Mouse (Mus musculus) heart, embryonic 16.5 days (tissue): ENCODE measurements around the gene Scarf1. TPM values are rescaled to one million over a fixed set of nuclear protein-coding genes. Genes with fewer than 3 reads are reported as not detected.

Experiments
- ATAC-seq: fragments of 200-750 bp; cut with Nextera tagmentation; replicated peaks from 2 replicates; pipeline ENCODE4 v1.8.0; 2017; ENCODE audit warnings: moderate number of reproducible peaks; ENCODE audit not compliant: insufficient read depth, low FRiP score; ENCODE audit errors: extremely low read depth
- H3K27ac ChIP-seq: fragments of 300-500 bp; sonication (generic); 2 replicates; pipeline ENCODE4 v1.5.1; 2014; ENCODE audit warnings: mild to moderate bottlenecking, low read length, control low read depth, moderate library complexity
- H3K27me3 ChIP-seq: fragments of 300-500 bp; sonication (generic); 2 replicates; pipeline ENCODE4 v1.6.1; 2014; ENCODE audit warnings: low read length, mixed read lengths; ENCODE audit not compliant: control insufficient read depth, insufficient read depth
- H3K36me3 ChIP-seq: fragments of 300-500 bp; sonication (generic); 2 replicates; pipeline ENCODE4 v1.6.1; 2014; ENCODE audit not compliant: control insufficient read depth, insufficient read depth
- H3K4me1 ChIP-seq: fragments of 300-500 bp; sonication (generic); 2 replicates; pipeline ENCODE4 v1.6.1; 2014; ENCODE audit warnings: low read length, mixed read lengths; ENCODE audit not compliant: control insufficient read depth, insufficient read depth
- H3K4me2 ChIP-seq: fragments of 300-500 bp; sonication (generic); 2 replicates; pipeline ENCODE4 v1.6.1; 2014; ENCODE audit warnings: low read depth, mild to moderate bottlenecking, control low read depth, low read length
- H3K4me3 ChIP-seq: fragments of 300-500 bp; sonication (generic); 2 replicates; pipeline ENCODE4 v1.5.1; 2014; ENCODE audit warnings: mild to moderate bottlenecking, control low read depth, low read length
- H3K9ac ChIP-seq: fragments of 300-500 bp; sonication (generic); 2 replicates; pipeline ENCODE4 v1.6.1; 2014; ENCODE audit warnings: low read length, control low read depth
- H3K9me3 ChIP-seq: fragments of 300-500 bp; sonication (generic); replicated peaks from 2 replicates; pipeline ENCODE4 v1.6.1; 2016; ENCODE audit warnings: low read length; ENCODE audit not compliant: control insufficient read depth
- WGBS: fragments of 180-500 bp; shearing (Covaris S2); extraction: QIAGEN DNeasy Blood & Tissue Kit; methylation state at CpG from one replicate; pipeline ENCODE4 v1.1.7; 2014; 5-methylcytosine and 5-hydroxymethylcytosine counted together
- polyA plus RNA-seq: library from polyadenylated mRNA; unstranded; fragments of >200 nt; fragmentation: Nextera tagmentation; extraction: Ambion mirVana; gene quantifications from 2 replicates; pipeline ENCODE4 v1.2.1, GENCODE M21; 2015

The Scarf1 gene
- polyA plus RNA-seq, 1 experiment from 2014 or later, result 11.0 TPM

DNA sequence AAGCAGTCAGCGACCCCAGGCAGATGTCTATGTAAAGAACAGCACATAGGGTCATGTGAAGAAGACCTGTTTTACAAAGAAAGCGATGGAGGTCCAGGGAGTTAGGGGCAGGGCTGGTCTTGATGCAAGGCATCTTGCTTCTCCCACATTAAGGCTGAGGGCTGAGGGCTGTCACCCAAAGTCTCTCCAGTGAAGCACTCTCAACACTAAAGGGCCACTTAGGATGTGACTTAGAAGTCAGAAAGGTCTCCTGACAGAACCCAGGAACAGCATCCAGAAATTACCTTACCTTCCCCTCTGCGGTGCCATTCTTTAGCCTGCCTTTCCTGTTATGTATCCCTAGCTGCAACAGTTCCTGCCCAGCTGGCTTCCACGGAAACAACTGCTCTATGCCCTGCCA is 8.3 kb downstream of the Scarf1 start:
- Histone ChIP-seq H3K9me3 (no peaks in the 10 kb centered on the region), H3K27me3 (no peaks in the 10 kb centered on the region), H3K4me1 (no peaks in the 10 kb centered on the region), H3K4me2 (no peak overlapping the region), H3K9ac (no peak overlapping the region), H3K4me3 (no peak overlapping the region), H3K36me3 (peaks cover 2% of the 10 kb centered on the region), H3K27ac (no peak overlapping the region)
- 80% methylated on average over 4 of the region's 4 CpGs for WGBS
- ATAC-seq, result no peak

DNA sequence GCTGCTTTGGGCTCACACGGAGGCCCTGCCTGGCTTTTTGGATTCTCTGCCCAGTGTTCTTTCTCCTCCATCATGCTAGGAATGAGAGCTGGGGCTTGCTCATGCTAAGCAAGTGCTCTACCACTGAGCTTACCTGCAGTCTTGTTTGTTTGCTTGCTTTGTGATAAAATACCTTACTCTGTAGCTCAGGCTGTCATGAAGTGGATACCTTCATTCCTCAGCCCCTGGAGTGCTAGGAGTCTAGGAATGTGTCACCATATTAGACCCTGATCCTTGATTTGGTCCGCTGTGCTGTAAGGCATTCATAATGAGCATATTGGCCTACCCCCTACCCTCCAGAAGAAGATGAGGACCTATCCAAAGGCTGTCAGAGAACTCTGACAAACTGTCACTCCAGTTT is 9.5 kb downstream of the Scarf1 start:
- no peaks in the 10 kb centered on the region for H3K9me3 ChIP-seq
- WGBS, result 75% methylated on average over 2 of the region's 2 CpGs
- no peaks in the 10 kb centered on the region for H3K4me1 ChIP-seq
- no peak overlapping the region for H3K27ac ChIP-seq
- no peak overlapping the region for H3K4me3 ChIP-seq
- no peak overlapping the region for H3K9ac ChIP-seq
- H3K27me3 ChIP-seq, result no peaks in the 10 kb centered on the region
- ATAC-seq, result no peak
- no peaks in the 10 kb centered on the region for H3K36me3 ChIP-seq
- H3K4me2 ChIP-seq, result no peak overlapping the region

DNA sequence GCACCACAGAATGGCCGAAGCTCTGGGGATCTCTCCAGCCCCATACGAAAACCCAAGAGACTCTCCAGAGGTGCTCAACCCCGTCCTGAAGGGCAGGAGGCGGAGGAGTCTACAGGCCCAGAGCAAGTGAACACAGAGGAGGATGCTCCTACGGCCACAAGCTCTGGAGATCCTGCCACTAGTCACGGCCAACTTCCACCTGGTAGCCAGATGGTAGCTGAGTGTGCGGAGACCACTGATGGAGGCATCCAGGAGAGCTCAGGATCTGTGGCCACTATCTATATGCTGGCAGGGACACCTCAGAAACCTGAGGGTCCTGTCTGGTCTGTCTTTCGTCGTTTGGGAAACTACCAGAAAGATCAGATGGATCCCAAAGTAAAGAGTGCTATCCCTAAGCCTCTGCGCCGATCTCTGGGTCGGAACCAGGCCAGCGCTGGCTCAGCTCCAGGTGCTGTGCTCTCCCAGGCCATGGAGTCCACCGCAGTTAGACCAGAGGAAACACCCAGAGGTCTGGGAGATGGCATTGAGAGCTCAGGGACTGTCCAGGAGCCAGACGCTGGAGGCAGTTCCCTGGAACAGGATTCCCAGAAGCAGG is 12.3 kb downstream of the Scarf1 start:
- no peak overlapping the region for H3K4me3 ChIP-seq
- 82% methylated on average over 15 of the region's 15 CpGs for WGBS

DNA sequence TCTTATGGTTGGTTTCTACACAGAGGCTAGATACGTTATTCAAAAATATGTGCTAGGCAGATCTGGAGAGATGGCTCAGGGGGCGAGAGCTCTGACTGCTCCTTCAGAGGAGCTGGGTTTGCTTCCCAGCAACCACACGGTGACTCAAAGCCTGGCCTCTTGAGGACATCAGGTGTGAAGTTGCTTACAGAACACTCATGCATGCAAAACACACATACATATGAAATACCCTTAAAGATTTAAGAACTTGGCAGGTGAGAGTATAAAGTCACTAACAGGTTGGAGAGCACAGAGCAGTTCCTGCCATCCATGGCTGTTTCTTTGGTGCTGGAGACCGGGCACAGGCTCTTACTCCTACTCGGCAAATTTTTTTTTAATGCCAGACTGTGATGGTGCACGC is 13.6 kb downstream of the Scarf1 start:
- Histone ChIP-seq H3K4me1 (no peaks in the 10 kb centered on the region), H3K36me3 (no peaks in the 10 kb centered on the region), H3K9ac (no peak overlapping the region), H3K4me3 (no peak overlapping the region), H3K27ac (no peak overlapping the region), H3K9me3 (no peaks in the 10 kb centered on the region), H3K27me3 (no peaks in the 10 kb centered on the region), H3K4me2 (no peak overlapping the region)
- ATAC-seq, result no peak
- 87% methylated on average over 6 of the region's 6 CpGs for WGBS

More for the DNA sequence above, 12.3 kb downstream of the Scarf1 start:
- H3K36me3 ChIP-seq, result no peaks in the 10 kb centered on the region
- no peaks in the 10 kb centered on the region for H3K27me3 ChIP-seq
- H3K9me3 ChIP-seq, result no peaks in the 10 kb centered on the region
- no peaks in the 10 kb centered on the region for H3K4me1 ChIP-seq
- H3K27ac ChIP-seq, result no peak overlapping the region
- no peak overlapping the region for H3K4me2 ChIP-seq
- ATAC-seq, result no peak
- H3K9ac ChIP-seq, result no peak overlapping the region

DNA sequence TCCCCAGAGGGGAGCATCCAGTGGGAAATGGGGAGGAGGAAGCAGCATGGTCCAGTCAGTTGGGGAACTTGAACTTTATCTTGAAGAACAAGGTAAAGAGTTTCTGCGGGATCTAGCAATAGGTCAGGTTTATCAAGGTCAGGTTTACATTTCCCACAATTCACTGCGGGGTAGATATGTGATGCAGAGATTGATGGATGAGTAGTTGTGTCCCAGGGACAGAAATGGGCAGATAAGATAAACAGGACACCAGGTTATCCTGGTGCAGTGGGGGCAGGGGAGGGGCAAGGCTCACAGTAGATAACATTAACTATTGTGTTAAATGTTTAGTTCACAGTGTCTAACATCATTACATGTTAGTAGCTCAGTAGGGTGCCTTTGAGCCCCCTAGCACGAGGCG is 16.4 kb downstream of the Scarf1 start:
- no peaks in the 10 kb centered on the region for H3K36me3 ChIP-seq
- H3K4me2 ChIP-seq, result no peak overlapping the region

DNA sequence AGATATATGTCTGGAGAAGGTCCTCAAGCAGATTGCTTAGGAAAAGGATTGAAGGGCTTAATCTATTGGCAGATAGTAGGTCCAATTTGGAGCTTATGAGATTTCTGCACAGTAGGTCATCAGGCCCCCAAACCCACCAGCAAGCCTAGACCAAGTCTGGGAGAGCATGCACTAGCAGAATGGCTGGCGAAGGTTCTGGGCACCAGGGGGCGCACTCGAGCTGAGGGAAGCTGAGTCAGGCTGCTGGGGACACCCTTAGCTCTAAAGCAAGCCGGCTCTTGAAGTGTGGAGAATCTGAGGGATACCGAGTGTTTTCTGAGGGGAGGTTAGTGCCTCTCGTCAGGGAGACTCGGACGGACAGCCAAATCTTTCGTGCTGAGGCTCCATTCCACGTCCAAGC is 17.0 kb downstream of the Scarf1 start:
- peak; percentile 28; the same call in 1 of the 2 replicates for ATAC-seq
- Histone ChIP-seq H3K9me3 (no peaks in the 10 kb centered on the region), H3K4me3 (peak overlapping the region; percentile 70), H3K4me1 (peaks cover 16% of the 10 kb centered on the region), H3K4me2 (peak overlapping the region; percentile 96), H3K36me3 (no peaks in the 10 kb centered on the region), H3K27me3 (no peaks in the 10 kb centered on the region), H3K27ac (no peak overlapping the region), H3K9ac (peak overlapping the region; percentile 76)
- under 1% methylated on average over 10 of the region's 10 CpGs for WGBS

More for the DNA sequence above, 16.4 kb downstream of the Scarf1 start:
- Histone ChIP-seq H3K27me3 (no peaks in the 10 kb centered on the region), H3K27ac (no peak overlapping the region), H3K9me3 (no peaks in the 10 kb centered on the region), H3K4me1 (peaks cover 11% of the 10 kb centered on the region), H3K9ac (no peak overlapping the region), H3K4me3 (no peak overlapping the region)
- ATAC-seq, result no peak
- 41% methylated on average over 4 of the region's 4 CpGs for WGBS

DNA sequence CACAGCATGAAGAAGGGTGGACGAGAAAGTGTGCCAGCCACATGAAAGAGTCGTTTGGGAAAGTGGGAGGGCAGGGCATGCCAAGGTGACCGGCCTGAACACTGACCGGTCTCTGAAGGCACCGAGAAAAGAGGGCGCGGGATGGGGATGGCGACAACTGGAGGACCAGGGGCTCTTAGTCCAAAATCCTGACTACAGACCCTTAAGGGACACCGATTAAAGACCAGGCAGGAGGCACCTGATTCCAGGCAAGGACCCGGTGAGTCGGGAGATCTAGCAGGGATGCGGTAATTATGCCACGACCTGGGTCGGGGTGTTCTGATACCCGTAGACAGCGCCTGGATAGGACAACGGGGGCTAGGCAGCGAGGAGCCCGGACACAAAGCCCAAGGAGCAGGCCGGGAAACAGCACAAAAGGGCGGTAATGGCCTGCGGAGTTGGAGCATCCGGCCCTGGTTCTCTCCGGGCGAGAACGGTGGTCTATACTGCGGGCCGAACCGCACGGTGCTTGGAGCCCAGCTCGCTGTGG is 17.6 kb downstream of the Scarf1 start:
- Histone ChIP-seq H3K27me3 (no peaks in the 10 kb centered on the region), H3K27ac (peak overlapping the region; percentile 20; the same call in 1 of the 2 replicates), H3K9me3 (no peaks in the 10 kb centered on the region), H3K36me3 (no peaks in the 10 kb centered on the region), H3K9ac (peak overlapping the region; percentile 76), H3K4me1 (peaks cover 19% of the 10 kb centered on the region), H3K4me2 (peak overlapping the region; percentile 96), H3K4me3 (peak overlapping the region; percentile 70)
- no peak for ATAC-seq
- WGBS, result under 1% methylated on average over 31 of the region's 31 CpGs

DNA sequence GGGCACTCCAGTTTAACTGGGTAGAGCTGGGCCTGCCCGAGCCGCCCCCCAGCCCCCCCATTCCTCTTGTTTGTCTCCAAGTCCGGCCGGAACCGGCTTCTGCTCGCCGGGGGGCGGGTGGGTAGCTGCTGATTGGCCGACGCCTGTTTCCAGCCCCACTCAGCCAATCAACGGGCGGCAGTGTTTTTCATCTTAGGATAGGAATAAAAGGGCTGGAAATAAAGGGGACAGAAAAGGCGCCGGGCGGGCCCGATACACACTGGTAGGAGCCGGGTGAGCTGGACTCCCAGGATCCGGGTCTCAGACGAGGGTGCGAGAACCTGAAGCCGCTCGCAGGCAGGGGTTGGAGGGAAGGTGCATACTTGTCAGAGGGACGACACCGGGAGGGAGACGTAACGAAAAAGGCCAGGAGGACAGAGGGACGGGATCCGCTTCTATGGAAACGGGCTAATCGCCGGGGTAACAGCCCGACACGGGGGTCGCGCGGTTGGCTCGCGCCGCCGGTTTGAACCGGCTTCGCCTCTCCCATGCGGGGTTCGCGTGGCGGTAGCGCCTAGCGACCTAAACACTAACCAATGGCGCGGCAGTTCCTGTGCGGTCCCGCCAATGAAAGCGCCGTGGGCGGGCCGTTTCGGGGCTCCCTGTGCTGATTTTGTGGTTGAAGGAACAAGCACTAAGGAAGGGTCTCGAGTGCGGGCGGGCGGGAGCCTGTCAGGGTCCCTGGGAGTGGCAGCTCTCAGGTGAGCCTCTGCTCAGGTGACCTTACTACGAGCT is 18.3 kb downstream of the Scarf1 start, which contains the start of gene Slc43a2:
TSS of gene Slc43a2 (plus strand) at position 226 of the 774 bp plus-strand sequence.
- no peaks in the 10 kb centered on the region for H3K36me3 ChIP-seq

More for the DNA sequence above, 18.3 kb downstream of the Scarf1 start, which contains the start of gene Slc43a2:
- Histone ChIP-seq H3K4me3 (peak within 1 kb of the TSS; percentile 70), H3K27ac (peak within 1 kb of the TSS; percentile 63), H3K27me3 (no peaks in the 10 kb centered on the region), H3K9ac (peak within 1 kb of the TSS; percentile 77), H3K9me3 (no peaks in the 10 kb centered on the region), H3K4me1 (peaks cover 19% of the 10 kb centered on the region), H3K4me2 (peak within 1 kb of the TSS; percentile 96)
- ATAC-seq, result peak; percentile 86
- WGBS, result under 1% methylated on average over 62 of the region's 62 CpGs
